9 mouse cellular contexts compared by ENCODE assay signal in genomic region chr10:42089235-42089625, GRCm38 (mm10).
DNase-seq lines count a peak whose midpoint lies in the region; ATAC-seq and TF ChIP-seq lines count a peak whose summit lies in the region.
"Had no signal": no experiment of that assay in that cellular context is flagged by ENCODE, and none has a peak within 500 bp of the region (broad histone marks: within the 10 kb centered on the region; RNA-seq: fewer than 3 reads in every experiment).

No protein-coding gene starts in this region.

- intact Hi-C loops in left cerebral cortex, adult 2 months (cut with DNase I) = no loop called here
- intact Hi-C loops in heart, adult 2 months (cut with DNase I) = no loop called here

- TF ChIP-seq POLR2A in bone marrow, adult 2 months (IDR thresholded peaks at IDR 0.05; ENCODE audit: borderline replicate concordance, control insufficient read depth, low read depth, low read length) = no peak
- TF ChIP-seq POLR2A in heart, adult 2 months (IDR thresholded peaks at IDR 0.05; ENCODE audit: insufficient read depth, low read depth, low read length) = no peak

- H3K79me2 ChIP-seq in heart, adult 2 months (replicated peaks; ENCODE audit: control insufficient read depth, insufficient read depth, low read length) = no peaks in the 10 kb centered on the region

- peak; percentile 82; the same call in 1 of the 2 replicates for ATAC-seq in limb, embryonic 13.5 days (ENCODE audit: low FRiP score, low read depth)
- no peak for ATAC-seq in activated CD4-positive, CD25-positive, alpha-beta regulatory T cell, adult 4 months

- TF ChIP-seq CTCF in left cerebral cortex, adult 2 months (IDR thresholded peaks at IDR 0.05) = no peak
- no peak for TF ChIP-seq CTCF in bone marrow, adult 2 months (IDR thresholded peaks at IDR 0.05; ENCODE audit: control insufficient read depth, insufficient read depth, low read length)
- no peak for TF ChIP-seq CTCF in heart, adult 2 months (IDR thresholded peaks at IDR 0.05)

- no peak overlapping the region for H3K27ac ChIP-seq in left cerebral cortex, adult 2 months
- peak overlapping the region; percentile 23; the same call in 1 of the 2 replicates for H3K27ac ChIP-seq in bone marrow, adult 2 months (ENCODE audit: control insufficient read depth, insufficient read depth, low read depth, low read length, poor library complexity)
- peak overlapping the region; percentile 67 for H3K27ac ChIP-seq in heart, adult 2 months
- peak overlapping the region; percentile 78; the same call in 1 of the 2 replicates for H3K27ac ChIP-seq in limb, embryonic 13.5 days
- H3K27ac ChIP-seq: liver, embryonic 15.5 days had no signal

- no peak overlapping the region for H3K9ac ChIP-seq in heart, adult 2 months (ENCODE audit: low read depth, low read length)
- 0 out of 2 replicates have a peak overlapping the region, but pooled peaks have one; percentile 35 for H3K9ac ChIP-seq in limb, embryonic 13.5 days
- H3K9ac ChIP-seq: liver, embryonic 15.5 days had no signal

- H3K4me3 ChIP-seq in left cerebral cortex, adult 2 months = no peak overlapping the region
- H3K4me3 ChIP-seq in bone marrow, adult 2 months (replicated peaks; ENCODE audit: control insufficient read depth, low read depth, low read length) = no peak overlapping the region
- no peak overlapping the region for H3K4me3 ChIP-seq in heart, adult 2 months
- no peak overlapping the region for H3K4me3 ChIP-seq in limb, embryonic 13.5 days
- H3K4me3 ChIP-seq: liver, embryonic 15.5 days had no signal

- 0 out of 2 replicates have a peak, but pooled peaks have one; percentile 4 for TF ChIP-seq EP300 in heart, adult 2 months (IDR thresholded peaks at IDR 0.05; ENCODE audit: insufficient read depth, low read depth, low read length)

- 0 out of 2 replicates have a peak overlapping the region, but pooled peaks have one; percentile 9 for H3K4me2 ChIP-seq in limb, embryonic 13.5 days (replicated peaks)
- H3K4me2 ChIP-seq: liver, embryonic 15.5 days had no signal

- DNase-seq in left cerebral cortex, adult 2 months (ENCODE audit: extremely low spot score in 1 of 2, low spot score in 2 of 2) = peak; percentile 31 to 36
- no peak for DNase-seq in left cerebral cortex, adult 11 months (ENCODE audit: low spot score)
- peak; percentile 87 to 89 for DNase-seq in heart, adult 2 months
- peak; percentile 93 for DNase-seq in kidney, adult 11 months
- DNase-seq in ovary, postnatal 10 days (ENCODE audit: low spot score) = peak; percentile 35

- H3K4me1 ChIP-seq in bone marrow, adult 2 months (ENCODE audit: control insufficient read depth, insufficient read depth, low read length) = peaks cover 2% of the 10 kb centered on the region; the same call in 1 of the 2 replicates
- H3K4me1 ChIP-seq in heart, adult 2 months (ENCODE audit: control insufficient read depth, insufficient read depth, low read length) = peaks cover 17% of the 10 kb centered on the region
- H3K4me1 ChIP-seq in limb, embryonic 13.5 days = peaks cover 44% of the 10 kb centered on the region

- H3K9me3 ChIP-seq in limb, embryonic 13.5 days = peaks cover 7% of the 10 kb centered on the region; the same call in 1 of the 2 replicates
- H3K9me3 ChIP-seq: liver, embryonic 15.5 days had no signal

- 0% methylated on average over 3 of the region's 3 CpGs for WGBS in bone marrow, adult 2 months
- 12% methylated on average over 3 of the region's 3 CpGs for WGBS in heart, adult 2 months
- WGBS in limb, embryonic 13.5 days = 10% methylated on average over 3 of the region's 3 CpGs

- no peaks in the 10 kb centered on the region for H3K27me3 ChIP-seq in heart, adult 2 months (ENCODE audit: control insufficient read depth, insufficient read depth, low read length)
- H3K27me3 ChIP-seq in limb, embryonic 13.5 days = no peaks in the 10 kb centered on the region
- H3K27me3 ChIP-seq: liver, embryonic 15.5 days had no signal

- H3K36me3 ChIP-seq in heart, adult 2 months (ENCODE audit: control insufficient read depth, insufficient read depth, low read length) = no peaks in the 10 kb centered on the region
- no peaks in the 10 kb centered on the region for H3K36me3 ChIP-seq in limb, embryonic 13.5 days
- H3K36me3 ChIP-seq: liver, embryonic 15.5 days had no signal
